Mouse (Mus musculus) liver, embryonic 13.5 days (tissue): ENCODE measurements around the gene Hdac4. TPM values are rescaled to one million over a fixed set of nuclear protein-coding genes. Genes with fewer than 3 reads are reported as not detected.

Experiments
- ATAC-seq: fragments of 200-750 bp; cut with Nextera tagmentation; 2 replicates; pipeline ENCODE4 v1.8.0; 2017; ENCODE audit warnings: low read depth, mild to moderate bottlenecking, moderate number of reproducible peaks, moderate library complexity
- DNase-seq: peaks from one replicate; pipeline ENCODE4 v3.0.0; 2022
- H3K27ac ChIP-seq: fragments of 300-500 bp; sonication (generic); 2 replicates; pipeline ENCODE4 v1.5.1; 2015; ENCODE audit warnings: moderate library complexity, mild to moderate bottlenecking, inconsistent platforms
- H3K27me3 ChIP-seq: fragments of 300-500 bp; sonication (generic); 2 replicates; pipeline ENCODE4 v1.6.1; 2015; ENCODE audit warnings: mild to moderate bottlenecking, inconsistent platforms
- H3K36me3 ChIP-seq: fragments of 300-500 bp; sonication (generic); 2 replicates; pipeline ENCODE4 v1.6.1; 2015; ENCODE audit warnings: mild to moderate bottlenecking, inconsistent platforms
- H3K4me1 ChIP-seq: fragments of 300-500 bp; sonication (generic); replicated peaks from 2 replicates; pipeline ENCODE4 v1.6.1; 2015; ENCODE audit warnings: inconsistent platforms
- H3K4me2 ChIP-seq: fragments of 300-500 bp; sonication (generic); 2 replicates; pipeline ENCODE4 v1.6.1; 2015; ENCODE audit warnings: inconsistent platforms, mild to moderate bottlenecking, moderate library complexity
- H3K4me3 ChIP-seq: fragments of 300-500 bp; sonication (generic); replicated peaks from 2 replicates; pipeline ENCODE4 v1.5.1; 2015; ENCODE audit warnings: mild to moderate bottlenecking, inconsistent platforms
- H3K9ac ChIP-seq: fragments of 300-500 bp; sonication (generic); 2 replicates; pipeline ENCODE4 v1.6.1; 2015; ENCODE audit warnings: mild to moderate bottlenecking, inconsistent platforms
- H3K9me3 ChIP-seq: fragments of 300-500 bp; sonication (generic); replicated peaks from 2 replicates; pipeline ENCODE4 v1.6.1; 2016; ENCODE audit warnings: inconsistent platforms
- WGBS: fragments of 180-500 bp; shearing (Covaris S2); methylation state at CpG from one replicate; pipeline ENCODE4 v1.1.7; 2015; ENCODE audit not compliant: insufficient replicate concordance; 5-methylcytosine and 5-hydroxymethylcytosine counted together
- polyA plus RNA-seq: library from polyadenylated mRNA; unstranded; fragments of >200 nt; fragmentation: Nextera tagmentation; extraction: Ambion mirVana; gene quantifications from 2 replicates; pipeline ENCODE4 v1.2.1, GENCODE M21; 2015

Hdac4 gene
- polyA plus RNA-seq, 1 experiment from 2014 or later: 3.9 TPM

DNA sequence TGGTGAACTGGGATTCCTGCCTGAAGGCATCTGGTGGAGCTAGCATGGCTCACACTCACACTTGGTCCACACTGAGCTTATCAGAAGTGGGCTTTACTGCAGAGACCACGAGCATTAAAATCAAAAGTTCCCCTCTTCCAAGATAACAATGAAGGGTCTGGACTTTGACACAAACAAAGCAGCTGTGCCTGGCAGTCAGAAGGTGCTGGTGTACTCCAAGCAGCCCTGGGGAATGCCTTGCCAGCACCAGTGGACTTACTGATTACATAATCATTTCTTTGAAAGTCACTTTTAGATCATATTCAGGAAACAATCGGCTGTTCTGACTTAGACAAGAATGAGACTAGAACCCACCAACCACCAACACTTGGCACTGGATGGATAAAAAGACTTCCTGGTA, 140.3 kb downstream of the Hdac4 start:
- no peak for ATAC-seq
- no peak overlapping the region for H3K4me2 ChIP-seq
- 16% methylated on average over 2 of the region's 2 CpGs for WGBS
- no peak overlapping the region for H3K27ac ChIP-seq
- H3K4me3 ChIP-seq: no peak overlapping the region
- no peaks in the 10 kb centered on the region for H3K36me3 ChIP-seq
- peaks cover 31% of the 10 kb centered on the region for H3K4me1 ChIP-seq
- no peak for DNase-seq
- H3K9me3 ChIP-seq: no peaks in the 10 kb centered on the region
- no peaks in the 10 kb centered on the region for H3K27me3 ChIP-seq
- H3K9ac ChIP-seq: no peak overlapping the region

DNA sequence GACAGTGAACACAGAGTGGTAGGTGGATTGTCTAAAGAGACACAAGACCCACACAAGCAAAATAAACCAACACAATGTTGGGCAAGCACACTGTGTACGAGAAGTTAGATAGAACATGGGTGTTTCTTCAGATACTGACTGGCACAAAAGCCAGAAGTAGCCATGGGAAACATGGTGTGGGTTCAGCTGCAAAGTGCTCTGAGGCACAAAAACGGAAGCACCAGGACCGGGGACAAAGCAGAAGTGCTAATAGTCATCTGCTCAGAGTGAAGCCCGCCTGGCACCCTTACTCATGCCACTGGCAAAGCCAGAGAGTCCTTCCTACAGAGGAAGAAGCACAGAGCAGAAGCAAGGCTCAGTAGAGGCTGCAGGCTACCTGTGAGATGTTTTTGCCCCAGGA, 143.3 kb downstream of the Hdac4 start:
- no peak overlapping the region for H3K27ac ChIP-seq
- no peak overlapping the region for H3K4me2 ChIP-seq
- no peaks in the 10 kb centered on the region for H3K9me3 ChIP-seq
- H3K27me3 ChIP-seq: no peaks in the 10 kb centered on the region
- no peak for DNase-seq
- peaks cover 37% of the 10 kb centered on the region for H3K4me1 ChIP-seq
- H3K9ac ChIP-seq: no peak overlapping the region
- 44% methylated on average over 4 of the region's 4 CpGs for WGBS
- H3K4me3 ChIP-seq: no peak overlapping the region
- no peak for ATAC-seq
- no peaks in the 10 kb centered on the region for H3K36me3 ChIP-seq

- Histone ChIP-seq H3K9ac (no peak overlapping the region), H3K9me3 (no peaks in the 10 kb centered on the region), H3K36me3 (no peaks in the 10 kb centered on the region), H3K4me1 (peaks cover 37% of the 10 kb centered on the region), H3K4me2 (no peak overlapping the region), H3K27ac (no peak overlapping the region), H3K4me3 (no peak overlapping the region), H3K27me3 (no peaks in the 10 kb centered on the region)
- 0 out of 2 replicates have a peak, but pooled peaks have one; percentile 12 for ATAC-seq
- WGBS: 64% methylated on average over 4 of the region's 4 CpGs
- no peak for DNase-seq
Measured at GRCm38 (mm10) chr1:92051489-92052062, 143.9 kb downstream of the Hdac4 start.

GRCm38 (mm10) chr1:92050992-92051391, 144.5 kb downstream of the Hdac4 start:
- Histone ChIP-seq H3K27me3 (no peaks in the 10 kb centered on the region), H3K9me3 (no peaks in the 10 kb centered on the region), H3K9ac (no peak overlapping the region), H3K4me3 (no peak overlapping the region), H3K27ac (no peak overlapping the region), H3K36me3 (no peaks in the 10 kb centered on the region), H3K4me1 (peaks cover 37% of the 10 kb centered on the region), H3K4me2 (no peak overlapping the region)
- ATAC-seq (no peak), DNase-seq (no peak)

DNA sequence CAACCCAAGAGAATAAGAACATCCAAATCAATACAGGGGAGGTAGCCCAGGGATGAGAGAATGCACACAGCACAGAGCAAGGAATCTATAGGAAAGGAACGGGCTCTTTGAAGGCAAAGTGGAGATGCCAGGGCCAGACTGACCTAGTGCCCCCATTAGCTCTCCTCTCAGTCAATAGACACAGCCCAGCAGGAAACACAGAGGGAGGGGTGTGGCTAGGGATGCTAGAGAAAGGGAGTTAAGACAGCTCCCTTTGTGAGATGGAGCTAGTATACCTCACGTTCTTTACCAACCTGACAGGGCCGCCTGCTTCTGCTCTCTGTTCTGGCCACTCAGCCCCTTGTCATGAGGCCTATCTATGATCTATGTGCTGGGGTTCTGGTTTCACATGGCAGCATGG, 144.9 kb downstream of the Hdac4 start:
- Histone ChIP-seq H3K4me1 (peaks cover 37% of the 10 kb centered on the region), H3K27me3 (no peaks in the 10 kb centered on the region), H3K27ac (no peak overlapping the region), H3K36me3 (no peaks in the 10 kb centered on the region), H3K4me3 (no peak overlapping the region), H3K9ac (no peak overlapping the region), H3K4me2 (no peak overlapping the region), H3K9me3 (no peaks in the 10 kb centered on the region)
- ATAC-seq (no peak), DNase-seq (no peak)
- 54% methylated on average over 3 of the region's 3 CpGs for WGBS

- no peaks in the 10 kb centered on the region for H3K36me3 ChIP-seq
- 63% methylated on average over 4 of the region's 4 CpGs for WGBS
- no peak overlapping the region for H3K9ac ChIP-seq
- ATAC-seq (no peak), DNase-seq (no peak)
- H3K4me1 ChIP-seq: peaks cover 33% of the 10 kb centered on the region
- H3K27me3 ChIP-seq: no peaks in the 10 kb centered on the region
- H3K4me2 ChIP-seq: no peak overlapping the region
- H3K9me3 ChIP-seq: no peaks in the 10 kb centered on the region
- no peak overlapping the region for H3K27ac ChIP-seq
- no peak overlapping the region for H3K4me3 ChIP-seq
Measured at GRCm38 (mm10) chr1:92048415-92049354, 146.8 kb downstream of the Hdac4 start.

- Histone ChIP-seq H3K27me3 (no peaks in the 10 kb centered on the region), H3K4me2 (no peak overlapping the region), H3K9ac (no peak overlapping the region), H3K4me3 (no peak overlapping the region), H3K27ac (no peak overlapping the region), H3K9me3 (no peaks in the 10 kb centered on the region), H3K36me3 (no peaks in the 10 kb centered on the region), H3K4me1 (peaks cover 8% of the 10 kb centered on the region)
- ATAC-seq (no peak), DNase-seq (no peak)
- 53% methylated on average over 1 of the region's 1 CpGs for WGBS
Measured at GRCm38 (mm10) chr1:92045671-92046070, 149.8 kb downstream of the Hdac4 start.

DNA sequence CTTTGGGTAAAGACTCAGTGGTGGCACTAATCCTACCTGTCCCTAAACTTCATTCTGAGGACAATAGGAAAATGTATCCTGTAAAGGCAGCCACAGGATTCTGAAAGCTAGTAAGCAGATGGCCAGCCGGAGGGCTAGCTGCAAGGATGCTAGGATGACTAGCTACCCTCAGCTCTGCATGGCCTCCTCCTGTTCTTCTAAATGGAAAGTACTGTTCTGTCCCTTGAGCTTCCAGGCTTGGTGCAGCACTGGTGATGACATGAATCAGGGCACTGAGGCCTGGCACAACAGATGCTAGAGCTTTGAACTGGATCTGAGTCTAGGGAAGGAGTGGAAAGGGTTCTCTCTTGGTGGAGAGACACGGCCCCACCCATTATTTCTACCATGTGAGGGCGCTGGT, 150.6 kb downstream of the Hdac4 start:
- H3K9ac ChIP-seq: no peak overlapping the region
- H3K4me2 ChIP-seq: no peak overlapping the region
- H3K4me3 ChIP-seq: no peak overlapping the region
- H3K27ac ChIP-seq: no peak overlapping the region
- no peak for DNase-seq
- 69% methylated on average over 3 of the region's 3 CpGs for WGBS
- H3K36me3 ChIP-seq: no peaks in the 10 kb centered on the region
- peaks cover 6% of the 10 kb centered on the region for H3K4me1 ChIP-seq
- ATAC-seq: no peak
- no peaks in the 10 kb centered on the region for H3K27me3 ChIP-seq
- no peaks in the 10 kb centered on the region for H3K9me3 ChIP-seq

- Histone ChIP-seq H3K4me2 (no peak overlapping the region), H3K36me3 (no peaks in the 10 kb centered on the region), H3K4me3 (no peak overlapping the region), H3K4me1 (peaks cover 1% of the 10 kb centered on the region; the same call in 1 of the 2 replicates), H3K27ac (no peak overlapping the region), H3K9me3 (no peaks in the 10 kb centered on the region), H3K9ac (no peak overlapping the region), H3K27me3 (no peaks in the 10 kb centered on the region)
- DNase-seq: no peak
- ATAC-seq: no peak
Measured at GRCm38 (mm10) chr1:92043989-92044388, 151.5 kb downstream of the Hdac4 start.

DNA sequence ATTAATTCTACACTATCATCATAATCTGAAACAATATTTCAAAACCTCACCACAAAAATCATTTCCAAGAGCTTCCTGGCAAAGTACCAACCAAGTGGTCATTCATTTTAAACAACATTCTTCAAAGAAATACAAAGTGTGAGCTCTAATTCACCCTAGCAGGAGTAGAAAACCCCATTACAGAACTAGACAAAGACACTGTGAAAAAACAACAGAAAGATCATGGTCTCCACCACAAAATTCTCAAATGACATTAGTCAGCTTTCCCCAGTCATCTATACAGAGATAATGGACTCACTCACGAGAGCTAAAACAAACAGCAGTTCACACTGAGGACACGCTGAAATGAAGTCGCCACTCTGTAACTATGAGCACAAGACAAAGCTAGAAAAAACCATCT, 153.4 kb downstream of the Hdac4 start:
- Histone ChIP-seq H3K27ac (no peak overlapping the region), H3K27me3 (no peaks in the 10 kb centered on the region), H3K9me3 (no peaks in the 10 kb centered on the region), H3K4me1 (no peaks in the 10 kb centered on the region), H3K4me3 (no peak overlapping the region), H3K4me2 (no peak overlapping the region), H3K36me3 (no peaks in the 10 kb centered on the region), H3K9ac (no peak overlapping the region)
- ATAC-seq (no peak), DNase-seq (no peak)
- 54% methylated on average over 3 of the region's 3 CpGs for WGBS

DNA sequence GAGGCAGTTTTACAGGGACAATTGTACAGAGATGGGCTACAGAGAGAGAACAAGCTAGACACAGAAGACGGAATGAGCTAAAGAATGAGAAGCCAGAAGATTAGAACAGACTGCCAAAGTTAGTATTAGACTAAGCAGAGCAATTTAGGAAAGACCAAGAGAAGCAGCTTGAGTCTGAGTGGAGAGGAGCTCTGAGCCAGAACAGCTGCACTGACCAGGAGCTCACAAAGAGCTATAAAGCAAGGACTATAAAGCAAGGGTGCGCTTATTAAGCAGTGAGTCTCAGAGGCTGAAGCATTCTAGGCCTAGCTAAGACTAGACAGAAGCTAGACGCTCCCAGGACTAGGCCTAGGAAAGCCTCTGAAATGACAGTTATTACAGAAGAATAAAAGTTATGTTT, 154.2 kb downstream of the Hdac4 start:
- Histone ChIP-seq H3K9me3 (no peaks in the 10 kb centered on the region), H3K9ac (no peak overlapping the region), H3K36me3 (no peaks in the 10 kb centered on the region), H3K4me3 (no peak overlapping the region), H3K27me3 (no peaks in the 10 kb centered on the region), H3K4me2 (no peak overlapping the region), H3K27ac (no peak overlapping the region), H3K4me1 (no peaks in the 10 kb centered on the region)
- 74% methylated on average over 3 of the region's 3 CpGs for WGBS
- ATAC-seq (no peak), DNase-seq (no peak)

DNA sequence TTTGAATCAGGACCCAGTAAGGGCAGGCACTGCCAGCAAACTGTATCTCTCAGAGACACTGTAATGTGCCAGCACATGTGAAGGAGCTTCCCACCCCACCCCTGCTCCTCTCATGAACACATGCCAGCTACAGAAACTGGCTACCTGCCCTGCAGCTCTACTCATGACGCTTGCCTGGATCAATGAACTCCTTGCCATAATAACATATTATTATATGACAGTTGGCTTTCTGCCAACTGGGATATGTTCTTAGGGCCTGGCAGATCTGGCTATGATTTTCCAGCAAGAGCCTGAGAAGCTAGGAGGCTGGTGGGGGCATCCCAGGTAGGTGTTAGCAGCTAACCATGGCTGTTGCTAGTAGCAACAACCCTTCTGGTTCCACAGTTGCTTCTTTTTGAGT, 156.8 kb downstream of the Hdac4 start:
- no peak overlapping the region for H3K9ac ChIP-seq
- ATAC-seq (no peak), DNase-seq (no peak)
- no peak overlapping the region for H3K27ac ChIP-seq
- H3K27me3 ChIP-seq: no peaks in the 10 kb centered on the region
- no peak overlapping the region for H3K4me2 ChIP-seq
- no peaks in the 10 kb centered on the region for H3K9me3 ChIP-seq
- no peaks in the 10 kb centered on the region for H3K4me1 ChIP-seq
- no peaks in the 10 kb centered on the region for H3K36me3 ChIP-seq
- no peak overlapping the region for H3K4me3 ChIP-seq
- 75% methylated on average over 1 of the region's 1 CpGs for WGBS
